Mouse (Mus musculus): ENCODE measurements at regions not wholly inside any gene's neighbourhood (a gene's known extent, or its start where the extent isn't known, plus 50 kb on each side); places are given as distances from the start of the nearest gene placed in this dataset.

DNA sequence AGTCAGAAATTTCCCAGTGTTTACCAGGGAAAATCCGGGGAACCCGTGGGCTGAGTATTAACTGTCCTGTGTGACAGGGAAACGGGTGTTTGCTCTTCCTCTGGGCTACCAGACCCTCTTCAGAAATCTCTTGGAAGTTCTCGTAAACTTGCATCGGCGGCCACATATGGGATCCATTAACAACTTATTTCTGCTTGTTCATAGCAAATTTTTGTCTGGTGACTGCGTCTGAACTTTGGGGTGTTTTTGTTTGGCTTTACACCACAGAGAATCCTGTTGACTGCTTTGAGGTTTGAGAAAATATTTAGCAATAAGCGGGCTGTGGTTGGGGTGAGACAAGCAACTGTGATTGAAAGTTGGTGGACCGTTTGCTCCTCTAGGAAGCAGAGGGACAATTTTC, 164.2 kb downstream of the Icos start:
- TF ChIP-seq ZC3H11A (IDR thresholded peaks at IDR 0.05; ENCODE audit: borderline replicate concordance, low read depth, low read length) (no peak), HCFC1 (IDR thresholded peaks at IDR 0.05; ENCODE audit: borderline replicate concordance, insufficient read depth, low read length) (no peak), CHD2 (IDR thresholded peaks at IDR 0.05; ENCODE audit: low read depth, low read length) (no peak)

Measured in ES-E14 (cell line).